Mouse (Mus musculus) spleen, postnatal 10 days (tissue): ENCODE results near the gene Hyal2.

Experiments
- DNase-seq, 2 experiments: peaks; one replicate each; pipeline ENCODE4 v3.0.0; 2021 to 2022; ENCODE audit warnings: low spot score in 2 of 2

Gene Hyal2

GRCm38 (mm10) chr9:107567702-107568319 lies at the start of gene Hyal2:
Gene Hyal2 (plus strand): TSS chr9:107567945.
- no peak for DNase-seq

GRCm38 (mm10) chr9:107520331-107520730 lies 47.4 kb upstream of the Hyal2 start:
- no peak for DNase-seq

GRCm38 (mm10) chr9:107521190-107521589 lies 46.6 kb upstream of the Hyal2 start:
- DNase-seq = no peak

- no peak for DNase-seq
These were observed 45.9 kb upstream of the Hyal2 start for GRCm38 (mm10) chr9:107521711-107522399.

GRCm38 (mm10) chr9:107522400-107522711 lies 45.4 kb upstream of the Hyal2 start:
- no peak for DNase-seq

GRCm38 (mm10) chr9:107526198-107527026 lies 41.3 kb upstream of the Hyal2 start:
- peak; percentile 69 to 87 for DNase-seq

- DNase-seq = peak; percentile 78 to 89
These were observed 33.8 kb upstream of the Hyal2 start, which contains the start of gene Tmem115 for GRCm38 (mm10) chr9:107533791-107534407. Gene Tmem115 (plus strand): TSS chr9:107533945.

GRCm38 (mm10) chr9:107534408-107535202 lies 33.1 kb upstream of the Hyal2 start:
- DNase-seq = peak; percentile 58 to 61

- no peak for DNase-seq
These were observed 29.5 kb upstream of the Hyal2 start for GRCm38 (mm10) chr9:107538231-107538630.

GRCm38 (mm10) chr9:107538711-107539110 lies 29.0 kb upstream of the Hyal2 start:
- no peak for DNase-seq

GRCm38 (mm10) chr9:107539940-107540339 lies 27.8 kb upstream of the Hyal2 start:
- no peak for DNase-seq

GRCm38 (mm10) chr9:107540420-107540819 lies 27.3 kb upstream of the Hyal2 start:
- DNase-seq = no peak

GRCm38 (mm10) chr9:107541005-107541404 lies 26.7 kb upstream of the Hyal2 start:
- no peak for DNase-seq

GRCm38 (mm10) chr9:107541474-107542351 lies 26.0 kb upstream of the Hyal2 start, which contains the start of the genes Cyb561d2 and Nprl2:
Gene Cyb561d2 (minus strand): TSS chr9:107542193.
Gene Nprl2 (plus strand): TSS chr9:107542226.
- DNase-seq = peak; percentile 81 to 89

- DNase-seq = no peak
These were observed 25.4 kb upstream of the Hyal2 start for GRCm38 (mm10) chr9:107542352-107542686.

- DNase-seq = no peak
These were observed 25.0 kb upstream of the Hyal2 start for GRCm38 (mm10) chr9:107542721-107543120.

- DNase-seq = no peak
These were observed 24.4 kb upstream of the Hyal2 start for GRCm38 (mm10) chr9:107543299-107543698.

GRCm38 (mm10) chr9:107544196-107544700 lies 23.5 kb upstream of the Hyal2 start:
- no peak for DNase-seq

- DNase-seq = no peak
These were observed 23.0 kb upstream of the Hyal2 start for GRCm38 (mm10) chr9:107544729-107545128.

GRCm38 (mm10) chr9:107545199-107545598 lies 22.5 kb upstream of the Hyal2 start:
- DNase-seq = no peak
